Mouse (Mus musculus): Measurements from ENCODE around the gene Ttyh2. TPM values are rescaled to one million over a fixed set of nuclear protein-coding genes. Genes with fewer than 3 reads are reported as not detected.

Gene Ttyh2
- polyA plus RNA-seq, 1 experiment = 33.1 TPM

GRCm38 (mm10) chr11:114711861-114712260 lies 36.6 kb downstream of the Ttyh2 start:
- Histone ChIP-seq H3K4me1 (ENCODE audit: control insufficient read depth, insufficient read depth, low read length) (no peaks in the 10 kb centered on the region), H3K27ac (ENCODE audit: insufficient read depth, low read length) (no peak overlapping the region), H3K4me3 (ENCODE audit: insufficient read depth, low read length) (no peak overlapping the region)
- TF ChIP-seq POLR2A (IDR thresholded peaks at IDR 0.05; ENCODE audit: extremely low read depth, insufficient read depth, low read length) (no peak), CTCF (IDR thresholded peaks at IDR 0.05; ENCODE audit: extremely low read depth, insufficient read depth, low read length) (no peak)

- Histone ChIP-seq H3K4me1 (ENCODE audit: control insufficient read depth, insufficient read depth, low read length) (no peaks in the 10 kb centered on the region), H3K27ac (ENCODE audit: insufficient read depth, low read length) (no peak overlapping the region), H3K4me3 (ENCODE audit: insufficient read depth, low read length) (no peak overlapping the region)
- TF ChIP-seq POLR2A (IDR thresholded peaks at IDR 0.05; ENCODE audit: extremely low read depth, insufficient read depth, low read length) = no peak
- TF ChIP-seq CTCF (IDR thresholded peaks at IDR 0.05; ENCODE audit: extremely low read depth, insufficient read depth, low read length) = no peak
Measured at GRCm38 (mm10) chr11:114714526-114714925, 39.3 kb downstream of the Ttyh2 start.

- no peak overlapping the region for H3K4me3 ChIP-seq (ENCODE audit: insufficient read depth, low read length)
- no peaks in the 10 kb centered on the region for H3K4me1 ChIP-seq (ENCODE audit: control insufficient read depth, insufficient read depth, low read length)
- H3K27ac ChIP-seq (ENCODE audit: insufficient read depth, low read length) = no peak overlapping the region
- TF ChIP-seq POLR2A (IDR thresholded peaks at IDR 0.05; ENCODE audit: extremely low read depth, insufficient read depth, low read length) (no peak), CTCF (IDR thresholded peaks at IDR 0.05; ENCODE audit: extremely low read depth, insufficient read depth, low read length) (no peak)
Measured at GRCm38 (mm10) chr11:114715531-114715930, 40.3 kb downstream of the Ttyh2 start.

GRCm38 (mm10) chr11:114720535-114720934 lies 45.3 kb downstream of the Ttyh2 start:
- no peak for TF ChIP-seq CTCF (IDR thresholded peaks at IDR 0.05; ENCODE audit: extremely low read depth, insufficient read depth, low read length)
- no peak for TF ChIP-seq POLR2A (IDR thresholded peaks at IDR 0.05; ENCODE audit: extremely low read depth, insufficient read depth, low read length)
- H3K27ac ChIP-seq (ENCODE audit: insufficient read depth, low read length) = no peak overlapping the region
- H3K4me1 ChIP-seq (ENCODE audit: control insufficient read depth, insufficient read depth, low read length) = no peaks in the 10 kb centered on the region
- no peak overlapping the region for H3K4me3 ChIP-seq (ENCODE audit: insufficient read depth, low read length)

GRCm38 (mm10) chr11:114722438-114722837 lies 47.2 kb downstream of the Ttyh2 start:
- Histone ChIP-seq H3K4me3 (ENCODE audit: insufficient read depth, low read length) (no peak overlapping the region), H3K4me1 (ENCODE audit: control insufficient read depth, insufficient read depth, low read length) (no peaks in the 10 kb centered on the region), H3K27ac (ENCODE audit: insufficient read depth, low read length) (no peak overlapping the region)
- no peak for TF ChIP-seq POLR2A (IDR thresholded peaks at IDR 0.05; ENCODE audit: extremely low read depth, insufficient read depth, low read length)
- no peak for TF ChIP-seq CTCF (IDR thresholded peaks at IDR 0.05; ENCODE audit: extremely low read depth, insufficient read depth, low read length)

GRCm38 (mm10) chr11:114723030-114723429 lies 47.8 kb downstream of the Ttyh2 start:
- H3K4me3 ChIP-seq (ENCODE audit: insufficient read depth, low read length) = no peak overlapping the region
- TF ChIP-seq CTCF (IDR thresholded peaks at IDR 0.05; ENCODE audit: extremely low read depth, insufficient read depth, low read length) (no peak), POLR2A (IDR thresholded peaks at IDR 0.05; ENCODE audit: extremely low read depth, insufficient read depth, low read length) (no peak)
- peaks cover 3% of the 10 kb centered on the region for H3K4me1 ChIP-seq (ENCODE audit: control insufficient read depth, insufficient read depth, low read length)
- no peak overlapping the region for H3K27ac ChIP-seq (ENCODE audit: insufficient read depth, low read length)

- Histone ChIP-seq H3K27ac (ENCODE audit: insufficient read depth, low read length) (no peak overlapping the region), H3K4me3 (ENCODE audit: insufficient read depth, low read length) (no peak overlapping the region), H3K4me1 (ENCODE audit: control insufficient read depth, insufficient read depth, low read length) (peaks cover 3% of the 10 kb centered on the region)
- TF ChIP-seq POLR2A (IDR thresholded peaks at IDR 0.05; ENCODE audit: extremely low read depth, insufficient read depth, low read length) = no peak
Measured at GRCm38 (mm10) chr11:114724787-114725590, 49.8 kb downstream of the Ttyh2 start.

GRCm38 (mm10) chr11:114726965-114727825 lies 52.0 kb downstream of the Ttyh2 start, which contains the start of gene Dnaic2:
TSS of gene Dnaic2 (plus strand) at chr11:114727408.
- H3K4me1 ChIP-seq (ENCODE audit: control insufficient read depth, insufficient read depth, low read length) = peaks cover 3% of the 10 kb centered on the region
- peak within 1 kb of the TSS; percentile 17 for H3K4me3 ChIP-seq (ENCODE audit: insufficient read depth, low read length)
- TF ChIP-seq CTCF (IDR thresholded peaks at IDR 0.05; ENCODE audit: extremely low read depth, insufficient read depth, low read length) (no peak), POLR2A (IDR thresholded peaks at IDR 0.05; ENCODE audit: extremely low read depth, insufficient read depth, low read length) (no peak)
- H3K27ac ChIP-seq (ENCODE audit: insufficient read depth, low read length) = no peak within 1 kb of the TSS

GRCm38 (mm10) chr11:114727826-114728186 lies 52.6 kb downstream of the Ttyh2 start:
- TF ChIP-seq POLR2A (IDR thresholded peaks at IDR 0.05; ENCODE audit: extremely low read depth, insufficient read depth, low read length) = no peak
- no peak for TF ChIP-seq CTCF (IDR thresholded peaks at IDR 0.05; ENCODE audit: extremely low read depth, insufficient read depth, low read length)
- Histone ChIP-seq H3K4me1 (ENCODE audit: control insufficient read depth, insufficient read depth, low read length) (peaks cover 3% of the 10 kb centered on the region), H3K4me3 (ENCODE audit: insufficient read depth, low read length) (0 out of 2 replicates have a peak overlapping the region, but pooled peaks have one; percentile 17), H3K27ac (ENCODE audit: insufficient read depth, low read length) (no peak overlapping the region)
